Mouse (Mus musculus) natural killer cell, adult 2 months (primary cell): Measurements from ENCODE around the gene Prmt3.

ENCODE experiments used
- DNase-seq, 2 experiments: peaks; one replicate each; pipeline ENCODE4 v3.0.0; 2022; ENCODE audit warnings: low spot score in 2 of 2

Prmt3 gene

GRCm38 (mm10) chr7:49778114-49778901 lies at the start of gene Prmt3:
Prmt3 (plus strand) TSS chr7:49778346.
- DNase-seq, result peak; percentile 95 to 98

- DNase-seq, result no peak
These were observed 43.8 kb upstream of the Prmt3 start for GRCm38 (mm10) chr7:49734342-49734741.

- no peak for DNase-seq
These were observed 38.7 kb upstream of the Prmt3 start for GRCm38 (mm10) chr7:49739448-49739847.

GRCm38 (mm10) chr7:49741474-49741873 lies 36.7 kb upstream of the Prmt3 start:
- no peak for DNase-seq

GRCm38 (mm10) chr7:49741923-49742322 lies 36.2 kb upstream of the Prmt3 start:
- no peak for DNase-seq

- peak; percentile 14 to 24 for DNase-seq
These were observed 27.0 kb upstream of the Prmt3 start for GRCm38 (mm10) chr7:49751148-49751547.

GRCm38 (mm10) chr7:49752730-49753506 lies 25.2 kb upstream of the Prmt3 start:
- peak; percentile 19 to 41 for DNase-seq

- peak; percentile 56 to 68 for DNase-seq
These were observed 23.4 kb upstream of the Prmt3 start for GRCm38 (mm10) chr7:49754767-49755166.

GRCm38 (mm10) chr7:49758934-49759571 lies 19.1 kb upstream of the Prmt3 start, which contains the start of gene Htatip2:
Htatip2 (plus strand) TSS chr7:49759115.
- peak; percentile 46 to 48 for DNase-seq

GRCm38 (mm10) chr7:49762605-49763004 lies 15.5 kb upstream of the Prmt3 start:
- DNase-seq, result no peak

- no peak for DNase-seq
These were observed 14.0 kb upstream of the Prmt3 start for GRCm38 (mm10) chr7:49764011-49764716.

GRCm38 (mm10) chr7:49766166-49766565 lies 12.0 kb upstream of the Prmt3 start:
- no peak for DNase-seq

- DNase-seq, result no peak
These were observed 9.6 kb upstream of the Prmt3 start for GRCm38 (mm10) chr7:49768509-49768908.

GRCm38 (mm10) chr7:49774396-49774795 lies 3.8 kb upstream of the Prmt3 start:
- no peak for DNase-seq

- DNase-seq, result no peak
These were observed 561 bp upstream of the Prmt3 start for GRCm38 (mm10) chr7:49777585-49777984.

- peak in 1 of 2 experiments; percentile 21 for DNase-seq
These were observed 914 bp downstream of the Prmt3 start for GRCm38 (mm10) chr7:49778904-49779615.

- no peak for DNase-seq
These were observed 4.9 kb downstream of the Prmt3 start for GRCm38 (mm10) chr7:49783017-49783416.

- no peak for DNase-seq
These were observed 7.0 kb downstream of the Prmt3 start for GRCm38 (mm10) chr7:49785141-49785540.

GRCm38 (mm10) chr7:49786618-49787382 lies 8.7 kb downstream of the Prmt3 start:
- peak; percentile 20 to 49 for DNase-seq

GRCm38 (mm10) chr7:49787383-49787645 lies 9.2 kb downstream of the Prmt3 start:
- no peak for DNase-seq

GRCm38 (mm10) chr7:49794304-49794703 lies 16.2 kb downstream of the Prmt3 start:
- DNase-seq, result no peak
